In the genomic region with DNA sequence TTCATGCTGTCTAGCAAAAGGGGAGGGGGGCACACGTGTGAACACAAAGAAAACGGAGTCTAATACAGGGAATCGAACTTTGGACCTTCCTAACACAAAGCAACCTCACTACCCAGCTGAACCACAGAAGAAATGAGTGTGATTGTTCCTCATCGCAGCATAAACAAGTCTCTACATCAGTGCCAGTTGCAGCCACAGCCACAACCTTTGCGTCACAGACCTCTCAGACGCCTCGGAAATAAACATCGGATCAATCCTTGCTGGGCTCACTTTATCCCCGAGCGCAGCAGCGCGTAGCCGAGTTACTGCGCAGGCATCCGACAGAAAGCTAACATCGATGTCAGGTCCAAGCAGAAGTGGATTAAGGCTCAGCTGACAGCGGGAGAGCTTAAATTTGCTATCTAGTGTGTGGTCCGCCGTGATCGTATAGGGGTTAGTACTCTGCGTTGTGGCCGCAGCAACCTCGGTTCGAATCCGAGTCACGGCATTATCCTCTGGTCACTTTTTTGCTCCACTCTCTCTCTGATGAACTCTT, we compare ENCODE assay signal across 8 mouse cellular contexts. TPM values are rescaled to one million over a fixed set of nuclear protein-coding genes. Genes with fewer than 3 reads are reported as not detected.
DNase-seq lines count a peak whose midpoint lies in the region; ATAC-seq and TF ChIP-seq lines count a peak whose summit lies in the region.

No protein-coding gene starts in this region.

- peaks cover 76% of the 10 kb centered on the region for H3K27me3 ChIP-seq in heart, embryonic 15.5 days
- peaks cover 83% of the 10 kb centered on the region for H3K27me3 ChIP-seq in forebrain, embryonic 12.5 days
- H3K27me3 ChIP-seq in midbrain, postnatal 0 days (ENCODE audit: insufficient read depth, low read length) = peaks cover 25% of the 10 kb centered on the region
- no peaks in the 10 kb centered on the region; the same call in 1 of the 2 replicates for H3K27me3 ChIP-seq in kidney, adult 2 months (replicated peaks; ENCODE audit: control insufficient read depth, insufficient read depth, low read length)

- 2% methylated on average over 26 of the region's 26 CpGs for WGBS in heart, embryonic 15.5 days
- WGBS in forebrain, embryonic 12.5 days = 1% methylated on average over 26 of the region's 26 CpGs
- WGBS in midbrain, postnatal 0 days = 1% methylated on average over 26 of the region's 26 CpGs
- 4% methylated on average over 26 of the region's 26 CpGs for WGBS in kidney, adult 2 months

- H3K27ac ChIP-seq in heart, embryonic 15.5 days = no peak overlapping the region
- no peak overlapping the region for H3K27ac ChIP-seq in forebrain, embryonic 12.5 days
- H3K27ac ChIP-seq in midbrain, postnatal 0 days (ENCODE audit: low read depth, low read length) = no peak overlapping the region
- H3K27ac ChIP-seq in kidney, adult 2 months (ENCODE audit: insufficient read depth, low read depth, low read length) = no peak overlapping the region

- peaks cover 6% of the 10 kb centered on the region for H3K4me1 ChIP-seq in heart, embryonic 15.5 days (replicated peaks)
- H3K4me1 ChIP-seq in forebrain, embryonic 12.5 days = no peaks in the 10 kb centered on the region
- H3K4me1 ChIP-seq in midbrain, postnatal 0 days (ENCODE audit: insufficient read depth, low read length) = no peaks in the 10 kb centered on the region
- H3K4me1 ChIP-seq in kidney, adult 2 months (ENCODE audit: control insufficient read depth, insufficient read depth, low read length) = no peaks in the 10 kb centered on the region

- H3K4me2 ChIP-seq in heart, embryonic 15.5 days = peak overlapping the region; percentile 44
- peak overlapping the region; percentile 37 for H3K4me2 ChIP-seq in forebrain, embryonic 12.5 days
- peak overlapping the region; percentile 39 for H3K4me2 ChIP-seq in midbrain, postnatal 0 days (ENCODE audit: low read depth, low read length, poor library complexity, severe bottlenecking)

- no peak for ATAC-seq in heart, embryonic 15.5 days (replicated peaks; ENCODE audit: insufficient number of reproducible peaks, insufficient read depth, low FRiP score, low read depth)
- no peak for ATAC-seq in forebrain, embryonic 12.5 days (ENCODE audit: low FRiP score)
- peak; percentile 66 for ATAC-seq in midbrain, postnatal 0 days (ENCODE audit: low FRiP score)

- no peak for TF ChIP-seq POLR2A in kidney, adult 2 months (IDR thresholded peaks at IDR 0.05; ENCODE audit: low read depth, low read length)

- DNase-seq in heart, adult 18-20 months = no peak
- peak; percentile 59 for DNase-seq in NIH3T3 (ENCODE audit: low read depth)
- peak; percentile 34 to 64 for DNase-seq in layer of hippocampus, postnatal 14 days (ENCODE audit: low spot score in 2 of 2)
- peak; percentile 66 for DNase-seq in midbrain, postnatal 0 days (ENCODE audit: low spot score)
- DNase-seq in adrenal gland, postnatal 4 days (ENCODE audit: low spot score in 2 of 2) = no peak
- no peak for DNase-seq in kidney, adult 2 months

- H3K9ac ChIP-seq in heart, embryonic 15.5 days = 0 out of 2 replicates have a peak overlapping the region, but pooled peaks have one; percentile 14
- H3K9ac ChIP-seq in forebrain, embryonic 12.5 days = peak overlapping the region; percentile 21; the same call in 1 of the 2 replicates
- H3K9ac ChIP-seq in midbrain, postnatal 0 days (replicated peaks; ENCODE audit: low read length, poor library complexity, severe bottlenecking) = no peak overlapping the region

- no peaks in the 10 kb centered on the region for H3K9me3 ChIP-seq in heart, embryonic 15.5 days (replicated peaks)
- no peaks in the 10 kb centered on the region for H3K9me3 ChIP-seq in forebrain, embryonic 12.5 days
- no peaks in the 10 kb centered on the region for H3K9me3 ChIP-seq in midbrain, postnatal 0 days (ENCODE audit: low read length)

- H3K36me3 ChIP-seq in heart, embryonic 15.5 days = no peaks in the 10 kb centered on the region
- no peaks in the 10 kb centered on the region for H3K36me3 ChIP-seq in forebrain, embryonic 12.5 days (replicated peaks)
- H3K36me3 ChIP-seq in midbrain, postnatal 0 days (ENCODE audit: insufficient read depth, low read length) = no peaks in the 10 kb centered on the region
- H3K36me3 ChIP-seq in kidney, adult 2 months (ENCODE audit: control insufficient read depth, insufficient read depth, low read length) = no peaks in the 10 kb centered on the region

- H3K4me3 ChIP-seq in heart, embryonic 15.5 days = peak overlapping the region; percentile 33
- H3K4me3 ChIP-seq in forebrain, embryonic 12.5 days (replicated peaks) = peak overlapping the region; percentile 29
- H3K4me3 ChIP-seq in midbrain, postnatal 0 days (ENCODE audit: low read depth, low read length) = peak overlapping the region; percentile 34
- H3K4me3 ChIP-seq in kidney, adult 2 months (ENCODE audit: insufficient read depth, low read depth, low read length) = no peak overlapping the region

- no peak for TF ChIP-seq CTCF in midbrain, postnatal 0 days (IDR thresholded peaks at IDR 0.05)
- TF ChIP-seq CTCF in kidney, adult 2 months (conservative IDR thresholded peaks at IDR 0.05; ENCODE audit: insufficient read depth, insufficient read length, low read depth, low read length) = no peak

RNA-seq across cellular contexts. Expression of a gene that starts 16.5 kb away (rescaled TPM):
- polyA plus RNA-seq in heart, embryonic 15.5 days (2015; fragmentation: Nextera tagmentation; extraction: Ambion mirVana) = 0.53 and 1.0 TPM in 2 replicates
- not detected for total RNA-seq in heart, adult 18-20 months (2021)
- not detected in 2 replicates for polyA plus RNA-seq in forebrain, embryonic 12.5 days (2016; fragmentation: Nextera tagmentation; extraction: Ambion mirVana)
- not detected for total RNA-seq in layer of hippocampus, postnatal 14 days (2021)
- total RNA-seq in midbrain, postnatal 0 days (2014; rRNA removed) = not detected in 2 replicates
- polyA plus RNA-seq in midbrain, postnatal 0 days (2015; fragmentation: Nextera tagmentation; extraction: Ambion mirVana) = not detected in 2 replicates
- total RNA-seq in adrenal gland, postnatal 4 days (2021) = not detected
- 0.08 and 0.14 TPM in 2 replicates for polyA plus RNA-seq in kidney, adult 2 months (2012; rRNA removed)

Comparison
In these comparisons a context has a peak if more than half of its experiments do, and no peak if none do; other contexts are left out.
1. DNase-seq: peak in NIH3T3 (single experiment), layer of hippocampus, postnatal 14 days (2 of 2) and midbrain, postnatal 0 days (single experiment); none in heart, adult 18-20 months (0 of 2), adrenal gland, postnatal 4 days (0 of 2) and kidney, adult 2 months (single experiment).
2. Peak in every context shown above with its lines, with median percentiles within 50 percentile points of each other: H3K4me2 ChIP-seq.